Mouse (Mus musculus): ENCODE data around the gene Pdpr.

DNA sequence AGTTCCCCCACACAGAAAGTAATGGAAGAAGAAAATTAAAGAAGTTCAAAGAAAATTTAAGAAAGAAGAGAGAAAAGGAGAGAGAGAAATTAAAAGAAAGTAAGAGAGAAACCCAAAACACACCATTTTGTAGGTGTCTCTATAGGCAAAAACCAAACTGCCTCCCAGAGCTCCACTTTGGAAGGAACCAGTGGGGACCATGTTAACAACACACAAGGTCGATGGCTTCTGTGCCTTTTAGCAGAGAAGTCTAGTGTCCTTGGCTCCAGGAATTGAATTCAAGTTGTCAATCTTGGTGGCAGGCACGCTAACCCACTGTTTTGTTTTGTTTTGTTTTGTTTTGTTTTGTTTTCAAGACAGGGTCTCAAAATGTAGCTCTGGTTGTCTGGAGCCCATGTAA, 31.5 kb upstream of the Pdpr start:
- TF ChIP-seq CTCF (IDR thresholded peaks at IDR 0.05; ENCODE audit: extremely low read depth, insufficient read depth, low read length) (no peak), POLR2A (IDR thresholded peaks at IDR 0.05; ENCODE audit: extremely low read depth, insufficient read depth, low read length) (no peak)
